Mouse (Mus musculus) right cerebral cortex, postnatal 4 days (tissue): ENCODE measurements around the gene Slc25a28.

Experiments
- DNase-seq: peaks from one replicate; pipeline ENCODE4 v3.0.0-alpha.2; 2022

Slc25a28 gene

GRCm38 (mm10) chr19:43674730-43675524 lies at the start of gene Slc25a28:
Slc25a28 (minus strand) TSS chr19:43674881.
- peak; percentile 91 for DNase-seq

GRCm38 (mm10) chr19:43724194-43724593 lies 49.5 kb upstream of the Slc25a28 start:
- no peak for DNase-seq

- DNase-seq, result no peak
Observed at GRCm38 (mm10) chr19:43723501-43723900, 48.8 kb upstream of the Slc25a28 start.

GRCm38 (mm10) chr19:43722891-43723290 lies 48.2 kb upstream of the Slc25a28 start:
- DNase-seq, result no peak

- no peak for DNase-seq
Observed at GRCm38 (mm10) chr19:43720061-43720460, 45.4 kb upstream of the Slc25a28 start.

GRCm38 (mm10) chr19:43711971-43712370 lies 37.3 kb upstream of the Slc25a28 start:
- DNase-seq, result no peak

- no peak for DNase-seq
Observed at GRCm38 (mm10) chr19:43711159-43711916, 36.7 kb upstream of the Slc25a28 start.

GRCm38 (mm10) chr19:43709317-43709716 lies 34.6 kb upstream of the Slc25a28 start:
- DNase-seq, result no peak

GRCm38 (mm10) chr19:43708206-43708605 lies 33.5 kb upstream of the Slc25a28 start:
- no peak for DNase-seq

GRCm38 (mm10) chr19:43704787-43705497 lies 30.3 kb upstream of the Slc25a28 start:
- DNase-seq, result no peak

GRCm38 (mm10) chr19:43704211-43704610 lies 29.5 kb upstream of the Slc25a28 start:
- no peak for DNase-seq

GRCm38 (mm10) chr19:43699763-43700155 lies 25.1 kb upstream of the Slc25a28 start:
- DNase-seq, result no peak

GRCm38 (mm10) chr19:43699021-43699762 lies 24.5 kb upstream of the Slc25a28 start:
- no peak for DNase-seq

- DNase-seq, result no peak
Observed at GRCm38 (mm10) chr19:43697666-43698370, 23.1 kb upstream of the Slc25a28 start.

- no peak for DNase-seq
Observed at GRCm38 (mm10) chr19:43695514-43695964, 20.9 kb upstream of the Slc25a28 start.

- DNase-seq, result no peak
Observed at GRCm38 (mm10) chr19:43692815-43693214, 18.1 kb upstream of the Slc25a28 start.

- peak; percentile 91 for DNase-seq
Observed at GRCm38 (mm10) chr19:43689419-43690246, 15.0 kb upstream of the Slc25a28 start, which contains the start of gene Entpd7. Entpd7 (plus strand) TSS chr19:43689672.

GRCm38 (mm10) chr19:43681541-43681940 lies 6.9 kb upstream of the Slc25a28 start:
- no peak for DNase-seq

GRCm38 (mm10) chr19:43679474-43679981 lies 4.8 kb upstream of the Slc25a28 start:
- DNase-seq, result no peak

- no peak for DNase-seq
Observed at GRCm38 (mm10) chr19:43678467-43679003, 3.9 kb upstream of the Slc25a28 start.
